Mouse (Mus musculus) spleen, postnatal 14 days (tissue): ENCODE data around the gene Cabcoco1.
A peak's percentile ranks its signal among the peaks of the same experiment; 100 is the strongest.

Experiments
- DNase-seq, 2 experiments: peaks; one replicate each; pipeline ENCODE4 v3.0.0; 2021 to 2022; ENCODE audit warnings: low spot score in 2 of 2

Cabcoco1 gene

GRCm38 (mm10) chr10:68507741-68508140, 34.0 kb downstream of the Cabcoco1 start:
- DNase-seq, result no peak

GRCm38 (mm10) chr10:68506242-68506641, 35.5 kb downstream of the Cabcoco1 start:
- DNase-seq, result no peak

GRCm38 (mm10) chr10:68504586-68505152, 37.0 kb downstream of the Cabcoco1 start:
- no peak for DNase-seq

GRCm38 (mm10) chr10:68501067-68501466, 40.6 kb downstream of the Cabcoco1 start:
- DNase-seq, result no peak

DNA sequence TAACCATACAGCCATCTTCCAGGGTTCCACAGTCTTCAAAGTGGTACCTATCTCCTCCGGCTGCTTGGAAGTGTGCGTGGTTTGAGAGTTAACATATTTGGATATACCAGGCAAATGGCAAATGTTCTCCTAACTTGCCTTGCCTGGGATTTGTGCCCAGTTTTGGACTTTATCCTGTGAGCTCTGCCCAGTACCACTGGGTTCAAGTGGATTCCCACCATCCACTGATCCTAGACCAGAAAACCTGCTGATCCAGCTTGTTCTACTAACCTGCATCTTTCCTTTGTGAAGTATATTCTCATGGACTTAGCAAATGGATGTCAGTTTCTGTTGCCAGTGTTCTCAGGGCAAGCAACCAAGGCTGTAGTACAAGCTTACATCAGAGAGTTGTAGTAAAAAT, 46.5 kb downstream of the Cabcoco1 start:
- no peak for DNase-seq

- no peak for DNase-seq
Measured at GRCm38 (mm10) chr10:68491557-68491956, 50.1 kb downstream of the Cabcoco1 start.

DNA sequence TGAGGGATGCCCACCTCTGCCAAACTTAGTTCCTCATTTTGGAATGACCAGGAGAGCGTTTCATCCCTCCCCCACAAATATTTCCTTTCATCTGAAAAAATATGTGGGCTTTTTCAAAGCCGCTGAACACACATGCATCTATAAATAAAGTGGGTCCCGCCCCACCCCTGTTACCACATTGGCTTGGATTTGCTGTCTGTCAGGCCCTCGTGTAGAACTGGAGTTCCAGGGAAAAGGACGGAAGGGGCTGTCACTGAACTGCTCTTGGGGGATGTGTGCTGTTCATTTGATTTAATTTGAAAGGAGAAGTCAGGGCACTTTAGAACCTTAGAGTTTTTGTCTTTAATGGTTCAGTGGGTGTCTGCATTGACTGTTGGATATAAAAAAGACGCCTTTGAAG, 50.9 kb downstream of the Cabcoco1 start:
- no peak for DNase-seq

- no peak for DNase-seq
Measured at GRCm38 (mm10) chr10:68472799-68473198, 68.9 kb downstream of the Cabcoco1 start.

DNA sequence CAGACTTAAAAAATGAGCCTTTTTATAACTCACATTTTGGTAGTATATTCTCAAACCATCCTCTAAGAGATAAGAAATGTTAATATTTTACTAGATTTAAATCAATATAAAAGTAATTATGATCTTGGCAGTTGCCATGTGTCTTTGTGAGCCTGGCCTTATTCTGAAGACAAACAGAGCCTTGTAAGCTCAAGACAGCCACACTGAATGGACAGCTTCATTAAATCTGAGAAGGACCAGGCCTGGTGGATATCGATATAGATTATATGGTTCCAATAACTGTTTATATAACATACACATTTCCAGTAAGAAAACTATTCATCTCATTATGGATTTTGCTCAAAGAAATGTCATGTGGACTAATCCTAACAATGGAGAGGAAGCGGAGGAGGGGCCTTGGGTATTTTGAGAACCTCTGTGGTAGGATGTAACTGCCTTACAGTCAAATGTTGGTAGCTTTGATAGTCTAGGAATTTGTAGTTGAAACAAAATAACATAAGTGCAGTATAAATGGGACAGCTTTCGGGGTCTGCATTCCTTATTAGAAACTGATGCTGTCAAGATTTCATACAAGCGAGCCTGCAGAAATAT, 75.9 kb downstream of the Cabcoco1 start:
- DNase-seq, result no peak

- DNase-seq, result peak in 1 of 2 experiments; percentile 56
Measured at GRCm38 (mm10) chr10:68464943-68465342, 76.8 kb downstream of the Cabcoco1 start.

DNA sequence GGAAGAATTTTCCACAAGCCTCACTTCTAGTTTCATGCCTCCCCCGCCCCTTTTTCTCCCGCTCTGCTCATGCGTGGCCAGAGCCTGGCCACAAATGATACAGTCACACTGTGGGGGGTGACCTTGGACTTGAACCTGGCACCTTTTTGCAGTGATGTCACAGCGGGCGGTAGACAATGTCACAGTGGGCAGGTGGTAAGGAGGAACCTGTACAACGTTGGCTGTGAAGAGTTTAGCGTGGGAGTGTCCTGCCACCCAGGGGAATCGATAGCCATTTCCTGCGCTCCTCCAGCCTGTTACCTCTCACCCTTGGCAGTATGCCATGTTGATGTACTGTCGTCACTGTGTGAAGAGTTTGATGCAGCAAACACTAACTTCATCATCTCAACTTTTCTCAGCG, 81.9 kb downstream of the Cabcoco1 start:
- DNase-seq, result no peak

DNA sequence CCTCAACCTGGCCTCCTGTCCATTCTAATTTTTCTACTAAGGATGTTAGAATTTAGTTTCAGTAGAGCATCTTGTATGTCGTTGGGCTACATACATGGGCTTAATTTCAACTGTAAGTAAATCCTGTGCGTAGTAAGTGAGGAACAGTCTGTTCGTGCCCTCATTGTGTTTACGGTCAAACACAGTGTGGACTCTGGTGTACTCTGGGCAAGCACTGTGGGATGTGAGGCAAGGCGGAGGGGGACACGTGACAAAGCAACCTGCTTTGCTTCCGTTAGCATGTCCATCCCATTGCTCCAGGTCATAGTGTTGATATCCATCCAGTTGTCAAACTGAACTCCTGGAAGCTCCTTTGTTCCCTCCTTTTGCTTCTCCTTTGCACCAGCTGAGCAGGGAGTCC, 84.7 kb downstream of the Cabcoco1 start:
- DNase-seq, result no peak

DNA sequence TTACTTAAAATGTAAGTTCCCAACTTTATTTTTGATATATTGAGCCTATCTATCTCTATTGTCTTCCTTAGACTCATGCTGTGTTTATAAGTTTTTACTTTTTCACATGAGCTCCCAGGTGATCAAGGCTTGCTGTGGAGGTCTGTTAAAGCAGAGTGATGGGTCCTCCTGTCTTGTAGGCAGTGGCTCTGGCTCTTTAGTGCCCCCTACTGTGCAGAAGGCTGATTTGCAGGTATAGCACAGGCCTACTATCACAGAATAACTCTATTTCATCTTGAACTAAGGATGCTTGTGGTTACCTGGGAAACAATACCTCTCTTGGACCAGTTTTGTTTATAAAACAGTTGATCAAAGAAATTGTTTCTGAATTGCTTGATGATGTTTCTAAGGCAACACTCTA, 87.2 kb downstream of the Cabcoco1 start:
- DNase-seq, result no peak

GRCm38 (mm10) chr10:68446797-68447125, 94.9 kb downstream of the Cabcoco1 start:
- no peak for DNase-seq

GRCm38 (mm10) chr10:68445876-68446796, 95.6 kb downstream of the Cabcoco1 start:
- peak in 1 of 2 experiments; percentile 15 for DNase-seq

DNA sequence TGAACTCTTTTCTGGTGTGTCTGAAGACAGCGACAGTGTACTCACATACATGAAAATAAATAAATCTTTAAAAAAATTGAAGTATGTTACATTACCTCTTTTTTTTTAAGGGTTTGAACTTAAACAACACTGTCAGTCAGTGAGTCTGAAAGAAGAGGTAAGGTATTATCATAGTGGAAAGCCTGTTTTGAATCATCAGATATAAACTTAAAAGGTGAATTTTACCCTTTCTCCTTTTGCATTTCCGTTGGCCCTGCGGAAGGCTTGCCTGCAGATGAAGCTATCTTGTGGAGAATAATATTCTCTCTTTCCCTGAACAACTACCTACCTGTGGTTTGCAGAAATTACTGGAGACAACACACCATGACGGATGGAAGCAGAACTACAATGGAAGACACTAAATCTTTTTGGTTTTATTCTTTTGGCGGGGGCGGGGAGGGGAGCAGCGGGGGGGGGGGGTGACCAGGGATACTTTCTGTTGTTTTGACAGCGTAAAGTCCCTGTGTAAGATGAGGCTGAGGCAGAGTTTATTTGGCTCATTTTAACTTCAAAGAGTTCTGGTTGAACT, 96.4 kb downstream of the Cabcoco1 start:
- DNase-seq, result no peak

DNA sequence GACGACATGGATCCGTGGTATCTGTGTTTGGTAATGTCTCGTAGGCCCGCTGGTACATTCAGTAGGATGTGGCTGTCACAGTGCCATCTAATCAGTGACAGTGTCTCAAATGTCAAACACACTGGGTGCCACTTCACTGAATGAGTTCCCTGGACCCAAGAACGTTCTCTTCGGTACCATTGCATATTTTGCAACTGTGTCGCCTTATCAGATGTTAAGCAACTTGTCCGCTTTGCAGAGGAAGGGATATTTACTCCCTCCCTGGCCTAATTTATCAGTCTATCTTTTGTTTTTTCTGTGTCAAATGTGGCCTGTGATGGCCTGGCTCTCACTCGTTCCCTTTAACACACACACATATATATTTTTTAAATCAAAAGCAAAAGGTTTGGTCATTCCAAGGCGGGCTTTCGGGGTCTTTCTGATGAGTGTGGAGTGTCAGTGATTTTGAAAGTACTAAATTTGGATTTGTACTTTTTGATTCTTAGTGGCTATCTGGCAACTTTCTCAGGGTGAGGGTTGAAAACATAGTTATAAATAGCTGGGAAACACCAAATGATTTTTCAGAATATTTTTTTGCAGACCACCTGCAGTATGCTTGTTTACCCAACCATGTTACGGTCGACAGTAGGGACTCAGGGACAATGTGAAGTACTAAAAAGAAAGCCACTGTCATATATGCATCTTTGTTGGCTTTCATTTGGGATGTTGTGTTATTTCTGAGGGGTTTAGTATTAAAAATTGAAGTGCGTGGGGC, 97.2 kb downstream of the Cabcoco1 start:
- no peak for DNase-seq

GRCm38 (mm10) chr10:68443132-68443531, 98.6 kb downstream of the Cabcoco1 start:
- peak in 1 of 2 experiments; percentile 38 for DNase-seq

DNA sequence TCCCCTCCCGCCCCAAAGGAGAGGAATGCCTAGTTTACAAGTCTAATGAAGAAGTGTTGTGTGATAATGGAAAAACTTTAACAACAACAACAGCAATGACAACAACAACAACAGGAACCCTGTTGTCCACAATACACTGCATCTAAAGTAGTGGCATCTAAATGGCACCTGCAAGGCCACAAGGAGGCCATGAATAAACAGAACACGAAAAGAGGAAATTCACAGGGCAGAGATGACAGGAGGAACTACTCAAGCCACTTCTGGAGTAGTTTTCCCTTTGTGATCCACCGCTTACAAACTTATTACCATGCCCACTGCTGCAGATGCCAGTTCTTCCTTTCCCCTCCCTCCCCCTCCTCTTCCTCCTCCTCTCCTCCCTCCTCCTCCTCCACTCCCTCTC, 99.0 kb downstream of the Cabcoco1 start:
- no peak for DNase-seq

DNA sequence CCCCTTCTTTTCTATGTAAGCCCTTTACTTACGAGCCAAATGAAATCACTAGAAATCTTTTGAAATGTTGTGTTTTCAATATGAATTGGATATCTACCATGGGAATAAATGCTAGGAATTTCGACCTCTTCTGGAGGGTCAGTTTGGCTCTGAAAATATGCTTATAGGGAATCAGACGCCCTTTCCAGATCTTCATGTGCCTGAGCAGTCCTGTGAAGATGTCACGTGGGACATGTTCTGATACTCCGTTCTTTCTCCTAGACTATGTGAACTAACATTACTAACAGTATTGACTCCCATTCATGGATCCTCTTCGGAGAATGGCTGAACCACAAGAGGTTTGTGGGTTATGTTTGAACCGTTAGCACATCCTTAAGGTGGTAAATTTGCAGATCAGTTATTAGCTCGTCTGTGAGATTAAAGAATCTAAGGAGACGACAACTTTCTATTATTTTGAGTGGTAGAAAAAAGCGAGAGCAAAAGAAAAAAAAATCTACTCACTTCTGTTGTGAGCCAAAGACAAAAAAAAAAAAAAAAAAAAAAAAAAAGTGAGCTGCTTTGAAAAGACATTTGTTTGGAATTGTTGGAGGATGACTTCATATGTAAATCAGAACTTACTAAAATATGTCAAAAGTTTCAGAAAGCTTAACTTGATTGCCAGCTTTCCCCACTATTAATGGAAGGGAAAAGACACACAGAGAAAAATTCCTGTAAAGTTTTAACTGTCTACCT, 99.6 kb downstream of the Cabcoco1 start:
- DNase-seq, result no peak

GRCm38 (mm10) chr10:68440515-68440914, 101.2 kb downstream of the Cabcoco1 start:
- DNase-seq, result no peak
